Mouse (Mus musculus) cerebellum, adult 11-12 months (tissue): ENCODE results near the gene Psme1.

ENCODE experiments used
- DNase-seq: peaks from one replicate; pipeline ENCODE4 v3.0.0; 2022

Gene Psme1

GRCm38 (mm10) chr14:55603271-55603632 is 25.3 kb downstream of the Psme1 start, which contains the start of gene Irf9:
Gene Irf9 (plus strand): TSS chr14:55603571.
- DNase-seq = no peak

- DNase-seq = peak; percentile 83
Measured at GRCm38 (mm10) chr14:55603633-55604576, 26.0 kb downstream of the Psme1 start.

- no peak for DNase-seq
Measured at GRCm38 (mm10) chr14:55604823-55605222, 26.9 kb downstream of the Psme1 start.

GRCm38 (mm10) chr14:55605743-55606459 is 28.0 kb downstream of the Psme1 start:
- no peak for DNase-seq

GRCm38 (mm10) chr14:55608339-55608738 is 30.4 kb downstream of the Psme1 start:
- DNase-seq = no peak

GRCm38 (mm10) chr14:55613346-55613745 is 35.4 kb downstream of the Psme1 start:
- DNase-seq = no peak

GRCm38 (mm10) chr14:55614565-55615178 is 36.7 kb downstream of the Psme1 start:
- no peak for DNase-seq

GRCm38 (mm10) chr14:55615876-55616275 is 38.0 kb downstream of the Psme1 start:
- no peak for DNase-seq

- DNase-seq = no peak
Measured at GRCm38 (mm10) chr14:55616844-55617243, 38.9 kb downstream of the Psme1 start.

- DNase-seq = peak; percentile 87
Measured at GRCm38 (mm10) chr14:55617822-55618221, 39.9 kb downstream of the Psme1 start, which contains the start of gene Rec8. Gene Rec8 (plus strand): TSS chr14:55618037.

- peak; percentile 49 for DNase-seq
Measured at GRCm38 (mm10) chr14:55618486-55619195, 40.7 kb downstream of the Psme1 start.

GRCm38 (mm10) chr14:55628077-55628827 is 50.3 kb downstream of the Psme1 start:
- DNase-seq = no peak

GRCm38 (mm10) chr14:55629312-55629711 is 51.4 kb downstream of the Psme1 start:
- no peak for DNase-seq
